Mouse (Mus musculus): ENCODE results near the gene Ankrd31.
"Not testable (repeated sequence)": the region's sequence is repeated elsewhere in the genome, so short reads cannot be mapped to it uniquely, and the experiment has no call there.

- not testable (repeated sequence) for TF ChIP-seq POLR2A, CTCF (IDR thresholded peaks at IDR 0.05; ENCODE audit: extremely low read depth, insufficient read depth, low read length)
Observed at GRCm38 (mm10) chr13:96941481-96941880, 193.4 kb downstream of the Ankrd31 start.
